Mouse (Mus musculus) liver, embryonic 14.5 days (tissue): ENCODE measurements around the gene Trim62.

Experiments used
- CTCF ChIP-seq: IDR thresholded peaks from 2 replicates; pipeline ENCODE4 v1.5.1; 2016; ENCODE audit warnings: antibody characterized with exemption, low read depth, control low read depth
- EP300 ChIP-seq: IDR thresholded peaks from 2 replicates; pipeline ENCODE4 v1.6.1; 2016; ENCODE audit warnings: antibody characterized with exemption, low read depth

DNA sequence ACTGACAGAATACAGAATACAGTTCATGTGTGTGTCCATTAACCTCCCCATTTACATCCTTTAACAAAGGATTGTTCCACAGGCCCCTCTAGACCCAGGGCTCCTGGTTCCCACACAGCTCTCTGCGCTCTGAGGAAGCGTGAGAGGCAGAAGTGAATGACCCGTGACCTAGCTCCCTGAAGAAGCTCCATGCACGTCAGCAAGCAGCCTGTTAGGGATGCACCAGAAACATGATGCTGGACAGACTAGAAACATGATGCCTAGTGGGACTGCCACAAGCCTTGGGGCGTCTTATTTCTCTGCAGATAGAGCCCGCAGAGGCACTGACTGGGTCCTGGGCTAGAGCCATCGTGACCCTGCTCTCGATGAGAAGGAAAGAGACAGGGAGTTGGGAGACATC lies 23.4 kb downstream of the Trim62 start:
- TF ChIP-seq CTCF (no peak), EP300 (no peak)
